Comparison of ENCODE assay signal across 8 mouse cellular contexts in the genomic region with DNA sequence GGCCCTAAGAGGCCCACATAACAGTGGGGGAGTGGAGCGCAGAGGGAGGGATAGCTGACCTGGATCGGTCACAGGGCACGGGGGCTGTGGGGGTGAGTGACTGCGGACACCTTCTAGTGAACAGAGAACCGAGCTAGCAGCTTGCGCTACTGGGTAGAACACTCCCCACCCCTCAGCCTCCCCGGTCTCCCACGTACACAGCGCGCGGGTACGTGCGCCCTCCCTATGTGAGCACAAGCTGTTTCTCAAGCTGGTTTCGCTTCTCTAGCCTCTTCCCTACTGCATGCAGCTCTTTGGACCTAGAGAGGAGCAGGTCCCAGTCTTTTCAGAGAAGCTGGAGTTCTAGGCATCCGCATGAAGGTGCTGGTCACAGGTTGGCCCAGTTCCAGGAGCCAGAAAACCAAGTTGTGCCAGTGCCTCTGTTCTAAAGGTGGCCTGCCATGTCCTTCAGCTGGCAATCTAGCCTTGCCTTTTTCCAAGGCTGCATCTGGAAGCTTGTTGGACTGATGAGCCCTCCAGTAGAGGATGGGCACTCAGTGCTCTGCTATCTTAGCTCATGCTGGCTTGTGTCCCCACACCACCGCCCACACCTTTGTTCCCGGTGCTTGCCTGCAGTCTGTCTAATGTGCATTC. TPM values are rescaled to one million over a fixed set of nuclear protein-coding genes. Genes with fewer than 3 reads are reported as not detected.
DNase-seq lines count a peak whose midpoint lies in the region; ATAC-seq lines count a peak whose summit lies in the region.

No protein-coding gene starts in this region.

- peak overlapping the region; percentile 100 for H3K4me3 ChIP-seq in intestine, embryonic 16.5 days (ENCODE audit: low read length)
- H3K4me3 ChIP-seq in megakaryocyte, embryonic 14.5 days (replicated peaks): peak overlapping the region; percentile 98

- no peaks in the 10 kb centered on the region for H3K9me3 ChIP-seq in intestine, embryonic 16.5 days (ENCODE audit: control insufficient read depth, low read length)
- no peaks in the 10 kb centered on the region for H3K9me3 ChIP-seq in megakaryocyte, embryonic 14.5 days

- intact Hi-C loops in left cerebral cortex, postnatal 14 days (cut with DNase I): no loop called here

- H3K9ac ChIP-seq in intestine, embryonic 16.5 days (ENCODE audit: low read depth, low read length): peak overlapping the region; percentile 100

- H3K27ac ChIP-seq in intestine, embryonic 16.5 days (ENCODE audit: low read length): peak overlapping the region; percentile 98

- H3K4me2 ChIP-seq in intestine, embryonic 16.5 days (ENCODE audit: low read depth, low read length): peak overlapping the region; percentile 84

- 3% methylated on average over 17 of the region's 17 CpGs for WGBS in intestine, embryonic 16.5 days

- no peaks in the 10 kb centered on the region for H3K27me3 ChIP-seq in intestine, embryonic 16.5 days (replicated peaks; ENCODE audit: control insufficient read depth, insufficient read depth, low read length)
- H3K27me3 ChIP-seq in megakaryocyte, embryonic 14.5 days (replicated peaks): no peaks in the 10 kb centered on the region

- peaks cover 16% of the 10 kb centered on the region for H3K36me3 ChIP-seq in intestine, embryonic 16.5 days (ENCODE audit: control insufficient read depth, insufficient read depth, low read length)
- H3K36me3 ChIP-seq in megakaryocyte, embryonic 14.5 days (replicated peaks; ENCODE audit: low read length): peaks cover 27% of the 10 kb centered on the region

- peak; percentile 77 for DNase-seq in adipocyte (ENCODE audit: low spot score)
- DNase-seq in embryo, embryonic 10.5 days (ENCODE audit: low spot score): peak; percentile 68
- DNase-seq in left cerebral cortex, postnatal 14 days (ENCODE audit: low spot score in 2 of 2): peak; percentile 80 to 90
- DNase-seq in right cerebral cortex, postnatal 4 days: peak; percentile 77
- no peak for DNase-seq in c-Kit-positive CD71-positive TER-119-positive erythroid progenitor cells, embryonic 14.5 days (ENCODE audit: low spot score)

- peak; percentile 45 for ATAC-seq in granulocyte monocyte progenitor cell, adult 5-6 weeks (replicated peaks; ENCODE audit: poor library complexity, severe bottlenecking)
- ATAC-seq in intestine, embryonic 16.5 days: peak; percentile 70

- H3K4me1 ChIP-seq in intestine, embryonic 16.5 days (ENCODE audit: control insufficient read depth, insufficient read depth, low read length): peaks cover 27% of the 10 kb centered on the region
- H3K4me1 ChIP-seq in megakaryocyte, embryonic 14.5 days: peaks cover 34% of the 10 kb centered on the region

RNA-seq across cellular contexts. Expression of gene Hsp90ab1, which starts 1.2 kb away (rescaled TPM):
- total RNA-seq in granulocyte monocyte progenitor cell, adult 5-6 weeks (2014; fragmentation: Nextera tagmentation): 1,977 and 2,073 TPM in 2 replicates
- 2,383 and 2,522 TPM in 2 replicates for total RNA-seq in granulocyte monocyte progenitor cell, adult 5-6 weeks (2017)
- polyA plus RNA-seq in intestine, embryonic 16.5 days (2015; fragmentation: Nextera tagmentation; extraction: Ambion mirVana): 1,309 and 1,475 TPM in 2 replicates
- 1,000 to 10,000 TPM; 1,454 to 1,586 TPM for total RNA-seq in left cerebral cortex, postnatal 14 days (2021)
- 292 and 435 TPM in 2 replicates for polyA plus RNA-seq in megakaryocyte, embryonic 14.5 days (2012; ENCODE audit: insufficient read depth, low replicate concordance)

RNA-seq across cellular contexts. Expression of gene Slc35b2, which starts 10.6 kb away (rescaled TPM):
- 88.5 and 124 TPM in 2 replicates for total RNA-seq in granulocyte monocyte progenitor cell, adult 5-6 weeks (2014; fragmentation: Nextera tagmentation)
- total RNA-seq in granulocyte monocyte progenitor cell, adult 5-6 weeks (2017): 39.3 and 77.1 TPM in 2 replicates
- polyA plus RNA-seq in intestine, embryonic 16.5 days (2015; fragmentation: Nextera tagmentation; extraction: Ambion mirVana): 132 and 136 TPM in 2 replicates
- 10 to 100 TPM; 41.6 to 46.1 TPM for total RNA-seq in left cerebral cortex, postnatal 14 days (2021)
- 24.8 and 30.6 TPM in 2 replicates for polyA plus RNA-seq in megakaryocyte, embryonic 14.5 days (2012; ENCODE audit: insufficient read depth, low replicate concordance)

RNA-seq across cellular contexts. Expression of gene Nfkbie, which starts 18.7 kb away (rescaled TPM):
- total RNA-seq in granulocyte monocyte progenitor cell, adult 5-6 weeks (2014; fragmentation: Nextera tagmentation): 4.6 and 7.8 TPM in 2 replicates
- total RNA-seq in granulocyte monocyte progenitor cell, adult 5-6 weeks (2017): 4.9 and 6.0 TPM in 2 replicates
- 5.0 and 5.5 TPM in 2 replicates for polyA plus RNA-seq in intestine, embryonic 16.5 days (2015; fragmentation: Nextera tagmentation; extraction: Ambion mirVana)
- total RNA-seq in left cerebral cortex, postnatal 14 days (2021): 1 to 10 TPM; 1.8 to 2.0 TPM
- 9.1 and 12.3 TPM in 2 replicates for polyA plus RNA-seq in megakaryocyte, embryonic 14.5 days (2012; ENCODE audit: insufficient read depth, low replicate concordance)

RNA-seq across cellular contexts. Expression of gene Tmem151b, which starts 24.8 kb away (rescaled TPM):
- not detected in 2 replicates for total RNA-seq in granulocyte monocyte progenitor cell, adult 5-6 weeks (2014; fragmentation: Nextera tagmentation)
- total RNA-seq in granulocyte monocyte progenitor cell, adult 5-6 weeks (2017): not detected in 2 replicates
- 2.2 and 2.5 TPM in 2 replicates for polyA plus RNA-seq in intestine, embryonic 16.5 days (2015; fragmentation: Nextera tagmentation; extraction: Ambion mirVana)
- 100 to 1,000 TPM; 114 to 120 TPM for total RNA-seq in left cerebral cortex, postnatal 14 days (2021)
- 0.93 and 1.1 TPM in 2 replicates for polyA plus RNA-seq in megakaryocyte, embryonic 14.5 days (2012; ENCODE audit: insufficient read depth, low replicate concordance)

RNA-seq across cellular contexts. Expression of gene Slc29a1, which starts 25.2 kb away (rescaled TPM):
- total RNA-seq in granulocyte monocyte progenitor cell, adult 5-6 weeks (2014; fragmentation: Nextera tagmentation): 60.7 and 107 TPM in 2 replicates
- 53.2 and 74.0 TPM in 2 replicates for total RNA-seq in granulocyte monocyte progenitor cell, adult 5-6 weeks (2017)
- 73.4 and 83.1 TPM in 2 replicates for polyA plus RNA-seq in intestine, embryonic 16.5 days (2015; fragmentation: Nextera tagmentation; extraction: Ambion mirVana)
- total RNA-seq in left cerebral cortex, postnatal 14 days (2021): 10 to 100 TPM; 21.0 to 24.4 TPM
- polyA plus RNA-seq in megakaryocyte, embryonic 14.5 days (2012; ENCODE audit: insufficient read depth, low replicate concordance): 24.7 TPM in 1 of 2 replicates, not detected in the other
